Mouse (Mus musculus): ENCODE data around the gene Cept1.

Gene Cept1

DNA sequence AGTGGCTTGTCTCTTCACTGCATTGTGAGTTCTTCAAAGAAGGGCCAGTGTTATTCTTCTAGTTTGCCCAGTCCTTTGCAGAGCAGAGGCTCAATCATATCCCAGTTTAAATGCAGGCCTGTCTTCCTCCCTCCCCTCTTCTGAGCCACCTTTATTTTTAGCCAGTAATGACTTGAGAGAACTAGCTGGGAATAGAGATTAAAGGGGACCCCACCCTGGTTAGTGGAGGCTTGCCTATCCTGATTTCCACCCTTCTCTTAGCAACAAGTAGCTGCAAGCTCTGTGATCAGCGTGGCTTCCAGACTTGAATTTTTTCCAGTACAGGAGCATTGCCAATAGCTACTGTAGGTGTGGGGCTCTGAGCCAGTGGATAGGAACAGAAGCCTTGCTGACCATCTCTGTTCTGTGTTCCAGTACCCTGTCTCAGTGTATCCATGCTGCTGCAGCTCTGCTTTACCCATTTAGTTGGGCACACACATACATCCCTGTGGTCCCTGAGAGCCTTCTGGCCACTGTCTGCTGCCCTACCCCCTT is 53.1 kb downstream of the Cept1 start:
- DNase-seq: no peak

DNA sequence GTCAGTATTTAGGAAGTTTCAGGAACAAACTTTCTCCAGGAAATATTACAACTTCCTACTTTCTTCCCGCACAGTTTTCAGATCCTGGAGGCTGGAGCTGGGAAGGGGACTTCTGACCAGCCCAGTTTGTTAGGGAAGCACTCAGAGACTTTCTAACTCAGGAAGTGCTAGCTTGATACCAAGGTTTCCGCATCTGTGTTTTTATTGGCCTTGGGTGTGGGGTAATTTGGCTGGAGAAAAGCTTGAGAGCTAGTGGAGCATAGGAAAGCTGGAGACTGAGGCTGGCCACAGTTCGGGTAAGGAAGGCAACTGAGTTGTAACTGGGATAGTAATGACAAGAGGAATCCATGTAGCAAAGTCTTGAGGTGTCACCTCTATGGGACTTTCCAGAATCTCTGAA is 53.7 kb downstream of the Cept1 start:
- no peak for DNase-seq

GRCm38 (mm10) chr3:106493202-106493601 is 54.4 kb downstream of the Cept1 start:
- DNase-seq: no peak

GRCm38 (mm10) chr3:106492723-106493122 is 54.9 kb downstream of the Cept1 start:
- DNase-seq: no peak

GRCm38 (mm10) chr3:106490239-106490638 is 57.4 kb downstream of the Cept1 start:
- DNase-seq: no peak

DNA sequence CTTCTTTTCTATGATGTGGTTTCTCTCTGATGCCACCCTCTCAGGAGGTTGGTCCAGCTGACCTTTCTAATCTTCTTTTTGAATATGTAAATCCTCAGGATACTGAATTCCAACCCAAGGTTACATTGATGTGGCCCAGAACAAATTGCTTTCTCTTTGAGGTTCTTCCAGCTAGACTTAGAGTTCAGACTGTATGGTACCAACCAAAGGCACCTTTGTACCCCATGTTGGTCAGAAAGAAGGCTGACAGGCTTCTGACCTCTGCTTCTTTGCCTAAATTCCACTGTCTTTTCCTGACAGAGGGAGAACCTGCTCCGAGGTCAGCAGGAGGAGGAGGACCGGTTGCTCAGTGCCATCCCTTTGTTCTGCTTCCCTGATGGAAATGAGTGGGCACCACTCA is 60.1 kb downstream of the Cept1 start:
- no peak for DNase-seq

DNA sequence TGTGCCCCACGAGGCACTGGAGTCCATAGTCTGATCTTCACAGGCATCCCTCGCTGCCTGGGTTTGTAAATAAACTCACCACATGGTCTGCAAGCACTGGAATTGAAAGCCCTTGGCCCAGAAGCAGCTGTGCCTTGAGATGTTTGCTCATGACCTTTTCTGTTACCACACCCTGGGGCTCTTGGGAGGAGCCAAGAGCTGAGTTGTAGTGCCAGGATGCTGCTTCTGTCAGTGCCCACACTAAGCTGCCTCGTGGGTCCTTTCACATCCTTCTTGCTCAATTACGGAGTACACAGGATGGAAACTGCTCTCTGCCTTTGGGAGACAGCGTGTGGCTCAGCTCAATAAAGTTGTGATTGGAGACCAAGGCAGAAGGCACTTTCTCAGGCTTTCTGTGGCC is 61.8 kb downstream of the Cept1 start:
- no peak for DNase-seq

DNA sequence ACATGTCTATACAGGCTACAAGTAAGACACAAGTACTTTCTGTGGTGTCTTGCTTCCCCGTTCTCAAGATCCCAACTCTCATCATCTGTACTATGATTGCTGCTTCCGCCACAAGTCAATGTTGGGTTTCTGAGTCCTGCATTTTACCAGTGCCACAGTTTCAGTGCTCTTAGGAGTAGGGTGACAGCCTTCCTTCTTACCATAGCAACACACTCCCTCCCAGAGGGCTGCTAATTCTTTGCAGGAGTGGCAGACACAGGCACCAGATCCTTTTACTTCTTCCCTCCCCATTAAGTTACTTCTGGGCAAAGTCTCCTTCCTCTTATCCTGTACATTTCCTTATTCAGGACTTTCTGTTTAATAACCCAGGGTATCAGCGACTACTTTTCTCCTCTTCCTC is 62.7 kb downstream of the Cept1 start:
- DNase-seq: no peak

DNA sequence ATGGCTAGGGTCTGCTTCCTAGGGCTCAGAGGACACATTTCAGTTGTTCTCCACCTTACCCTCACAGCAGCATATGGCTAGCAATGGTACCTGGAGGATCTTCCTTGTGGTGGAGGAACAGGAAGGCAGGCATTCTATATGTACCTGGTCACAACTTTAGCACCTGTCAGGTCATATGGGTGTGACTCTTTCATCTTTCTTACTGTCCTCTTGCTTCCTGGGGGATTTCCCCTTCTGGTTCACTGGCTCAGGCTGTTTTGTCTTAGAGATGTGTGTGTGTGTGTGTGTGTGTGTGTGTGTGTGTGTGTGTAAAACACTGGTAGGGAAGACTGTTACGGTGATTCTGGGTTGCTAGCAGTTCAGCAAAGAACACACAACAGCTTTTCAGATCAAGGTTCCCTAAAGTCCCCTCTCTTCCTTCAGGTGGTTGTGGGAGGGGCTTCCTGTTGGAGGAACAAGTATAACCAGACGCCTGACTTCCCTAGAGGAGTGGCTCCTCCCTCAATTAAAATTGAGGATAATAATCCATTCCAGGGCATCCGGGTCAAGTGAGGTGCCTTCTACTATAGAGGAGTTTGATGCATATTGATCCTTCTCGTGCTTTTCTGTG is 63.7 kb downstream of the Cept1 start:
- DNase-seq: no peak

- no peak for DNase-seq
These were observed 64.3 kb downstream of the Cept1 start for GRCm38 (mm10) chr3:106483297-106483696.

GRCm38 (mm10) chr3:106482281-106483081 is 65.1 kb downstream of the Cept1 start, which contains the start of gene Dennd2d:
Gene Dennd2d (plus strand): TSS chr3:106482405.
- no peak for DNase-seq

DNA sequence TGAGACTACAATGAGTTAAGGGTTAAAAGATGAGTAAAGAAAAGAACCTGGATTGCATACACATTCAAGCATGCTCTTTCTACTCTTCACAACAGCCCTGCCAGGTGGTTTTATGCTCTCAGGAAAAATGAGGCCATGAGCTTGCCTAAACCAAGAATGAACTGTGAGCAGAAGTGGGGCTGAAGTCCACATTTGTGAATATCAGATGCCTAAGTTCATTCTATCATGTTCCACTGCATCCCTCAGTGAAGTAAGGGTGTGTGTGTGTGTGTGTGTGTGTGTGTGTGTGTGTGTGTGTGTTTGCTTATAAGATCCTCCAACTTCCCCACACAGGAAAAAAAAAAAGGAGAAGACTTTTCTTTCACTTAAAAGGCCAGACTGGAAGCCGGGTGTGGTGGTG is 70.7 kb downstream of the Cept1 start:
- DNase-seq: no peak

GRCm38 (mm10) chr3:106474210-106474609 is 73.4 kb downstream of the Cept1 start:
- no peak for DNase-seq

DNA sequence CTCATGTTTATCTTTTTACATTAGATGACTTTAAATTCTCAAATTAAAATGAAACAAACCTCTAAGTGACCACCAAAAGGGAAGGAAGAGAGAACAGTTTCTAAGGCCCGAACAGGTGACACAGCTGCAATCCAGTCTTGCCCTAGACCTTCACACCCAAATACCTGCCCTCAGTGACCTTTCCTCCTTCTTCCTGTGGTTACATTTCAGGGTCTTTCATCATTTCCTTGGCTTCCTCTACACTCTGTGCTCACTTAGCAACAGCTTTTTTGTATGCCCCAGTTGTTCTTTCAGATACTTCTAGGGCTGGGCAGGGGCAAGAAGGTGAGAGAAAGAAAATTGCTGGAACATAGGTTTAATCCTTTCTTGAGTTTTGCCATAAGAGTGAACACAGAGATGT is 82.9 kb downstream of the Cept1 start:
- no peak for DNase-seq

- DNase-seq: no peak
These were observed 85.1 kb downstream of the Cept1 start for GRCm38 (mm10) chr3:106462493-106462892.

DNA sequence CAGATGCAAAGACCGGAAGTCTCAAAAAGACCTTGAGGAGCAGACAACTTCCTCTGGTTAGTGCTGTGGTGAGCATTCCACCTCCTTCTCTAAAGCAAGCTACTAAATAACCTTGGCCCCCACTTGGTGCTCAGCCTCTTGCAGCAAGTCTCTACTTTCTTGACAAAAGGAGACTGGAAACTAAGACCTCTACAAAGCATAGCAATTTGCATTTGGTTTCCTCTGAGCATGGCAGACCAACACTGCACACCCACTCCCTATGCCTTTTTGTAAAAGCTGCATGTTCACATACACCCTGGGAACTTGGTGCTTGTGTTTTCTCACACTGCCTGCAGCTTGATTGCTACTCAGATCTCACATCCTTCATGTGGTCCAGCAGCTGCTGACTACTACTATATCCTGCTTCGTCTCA is 85.5 kb downstream of the Cept1 start:
- no peak for DNase-seq

GRCm38 (mm10) chr3:106457298-106457869 is 90.2 kb downstream of the Cept1 start:
- DNase-seq: no peak

- no peak for DNase-seq
These were observed 95.0 kb downstream of the Cept1 start for GRCm38 (mm10) chr3:106452616-106453015.

Data from cerebellum, adult 8-10 months (tissue).